Mouse (Mus musculus) megakaryocyte, embryonic 14.5 days (primary cell): ENCODE results near the gene Spatc1l. TPM values are rescaled to one million over a fixed set of nuclear protein-coding genes. Genes with fewer than 3 reads are reported as not detected.

Experiments
- H3K27me3 ChIP-seq: replicated peaks from 2 replicates; pipeline ENCODE3; 2012; ENCODE audit warnings: inconsistent platforms
- H3K36me3 ChIP-seq: replicated peaks from 2 replicates; pipeline ENCODE3; 2012; ENCODE audit warnings: low read length, inconsistent platforms, mixed read lengths
- H3K4me1 ChIP-seq: 2 replicates; pipeline ENCODE4 v1.6.1; 2012; ENCODE audit warnings: inconsistent platforms
- H3K4me3 ChIP-seq: replicated peaks from 2 replicates; pipeline ENCODE3; 2012; ENCODE audit warnings: moderate library complexity, mild to moderate bottlenecking, inconsistent platforms
- H3K9me3 ChIP-seq: 2 replicates; pipeline ENCODE4 v1.6.1; 2012; ENCODE audit warnings: inconsistent platforms
- FLI1 ChIP-seq: IDR thresholded peaks from 2 replicates; pipeline ENCODE4 v1.6.1; 2012; ENCODE audit warnings: low read length, inconsistent platforms, mixed read lengths
- GATA1 ChIP-seq: IDR thresholded peaks from 3 replicates; pipeline ENCODE4 v1.6.1; 2012; ENCODE audit warnings: mixed read lengths, low read length, inconsistent platforms, borderline replicate concordance
- polyA plus RNA-seq: library from polyadenylated mRNA; stranded (reverse); fragments of >175 nt; gene quantifications from 2 replicates; pipeline ENCODE4 v1.2.3, GENCODE M21; 2012; ENCODE audit warnings: low replicate concordance; ENCODE audit not compliant: insufficient read depth

The Spatc1l gene
- not detected in 2 replicates for polyA plus RNA-seq

GRCm38 (mm10) chr10:76561972-76562371 lies at the start of gene Spatc1l:
Gene Spatc1l (plus strand): TSS chr10:76562272.
- no peak for TF ChIP-seq GATA1
- TF ChIP-seq FLI1 = no peak
- peaks cover 31% of the 10 kb centered on the region for H3K4me1 ChIP-seq
- H3K9me3 ChIP-seq = no peaks in the 10 kb centered on the region
- no peak within 1 kb of the TSS for H3K4me3 ChIP-seq
- H3K27me3 ChIP-seq = peaks cover 34% of the 10 kb centered on the region
- peaks cover 10% of the 10 kb centered on the region for H3K36me3 ChIP-seq

- Histone ChIP-seq H3K4me3 (peak overlapping the region; percentile 9), H3K36me3 (peaks cover 96% of the 10 kb centered on the region), H3K27me3 (no peaks in the 10 kb centered on the region), H3K4me1 (peaks cover 12% of the 10 kb centered on the region), H3K9me3 (peaks cover 7% of the 10 kb centered on the region)
- TF ChIP-seq FLI1 (no peak), GATA1 (no peak)
Measured at GRCm38 (mm10) chr10:76512965-76513583, 49.0 kb upstream of the Spatc1l start.

- Histone ChIP-seq H3K9me3 (no peaks in the 10 kb centered on the region), H3K36me3 (peaks cover 34% of the 10 kb centered on the region), H3K27me3 (no peaks in the 10 kb centered on the region), H3K4me1 (peaks cover 68% of the 10 kb centered on the region), H3K4me3 (peak overlapping the region; percentile 94)
- TF ChIP-seq FLI1 (no peak), GATA1 (no peak)
Measured at GRCm38 (mm10) chr10:76530922-76531321, 31.1 kb upstream of the Spatc1l start.

GRCm38 (mm10) chr10:76531375-76531774 lies 30.7 kb upstream of the Spatc1l start, which contains the start of gene Lss:
Gene Lss (plus strand): TSS chr10:76531588.
- H3K27me3 ChIP-seq = no peaks in the 10 kb centered on the region
- H3K9me3 ChIP-seq = no peaks in the 10 kb centered on the region
- TF ChIP-seq FLI1 (no peak), GATA1 (no peak)
- H3K36me3 ChIP-seq = peaks cover 38% of the 10 kb centered on the region
- H3K4me1 ChIP-seq = peaks cover 73% of the 10 kb centered on the region
- H3K4me3 ChIP-seq = peak within 1 kb of the TSS; percentile 94

- Histone ChIP-seq H3K36me3 (peaks cover 43% of the 10 kb centered on the region), H3K9me3 (no peaks in the 10 kb centered on the region), H3K4me1 (peaks cover 77% of the 10 kb centered on the region), H3K27me3 (no peaks in the 10 kb centered on the region), H3K4me3 (peak overlapping the region; percentile 94)
- TF ChIP-seq FLI1 (no peak), GATA1 (no peak)
Measured at GRCm38 (mm10) chr10:76531828-76532227, 30.2 kb upstream of the Spatc1l start.

GRCm38 (mm10) chr10:76535526-76535925 lies 26.5 kb upstream of the Spatc1l start:
- H3K4me3 ChIP-seq = no peak overlapping the region
- H3K4me1 ChIP-seq = peaks cover 93% of the 10 kb centered on the region
- peaks cover 2% of the 10 kb centered on the region for H3K27me3 ChIP-seq
- no peaks in the 10 kb centered on the region for H3K9me3 ChIP-seq
- TF ChIP-seq FLI1 (no peak), GATA1 (no peak)
- peaks cover 80% of the 10 kb centered on the region for H3K36me3 ChIP-seq

GRCm38 (mm10) chr10:76537619-76538018 lies 24.5 kb upstream of the Spatc1l start:
- TF ChIP-seq GATA1 (no peak), FLI1 (no peak)
- Histone ChIP-seq H3K9me3 (no peaks in the 10 kb centered on the region), H3K4me1 (peaks cover 95% of the 10 kb centered on the region), H3K4me3 (no peak overlapping the region), H3K36me3 (peaks cover 100% of the 10 kb centered on the region), H3K27me3 (peaks cover 2% of the 10 kb centered on the region)

- peak; percentile 35; the same call in 1 of the 2 replicates for TF ChIP-seq FLI1
- no peak for TF ChIP-seq GATA1
- no peaks in the 10 kb centered on the region for H3K9me3 ChIP-seq
- peaks cover 100% of the 10 kb centered on the region for H3K36me3 ChIP-seq
- peak overlapping the region; percentile 26 for H3K4me3 ChIP-seq
- H3K27me3 ChIP-seq = peaks cover 2% of the 10 kb centered on the region
- peaks cover 90% of the 10 kb centered on the region for H3K4me1 ChIP-seq
Measured at GRCm38 (mm10) chr10:76541336-76542085, 20.6 kb upstream of the Spatc1l start.

- Histone ChIP-seq H3K4me3 (peak overlapping the region; percentile 15), H3K27me3 (peaks cover 2% of the 10 kb centered on the region), H3K36me3 (peaks cover 100% of the 10 kb centered on the region), H3K9me3 (no peaks in the 10 kb centered on the region), H3K4me1 (peaks cover 86% of the 10 kb centered on the region)
- TF ChIP-seq GATA1 = no peak
- no peak for TF ChIP-seq FLI1
Measured at GRCm38 (mm10) chr10:76542636-76543375, 19.3 kb upstream of the Spatc1l start.
